22 mouse cellular contexts compared by ENCODE assay signal in the genomic region with DNA sequence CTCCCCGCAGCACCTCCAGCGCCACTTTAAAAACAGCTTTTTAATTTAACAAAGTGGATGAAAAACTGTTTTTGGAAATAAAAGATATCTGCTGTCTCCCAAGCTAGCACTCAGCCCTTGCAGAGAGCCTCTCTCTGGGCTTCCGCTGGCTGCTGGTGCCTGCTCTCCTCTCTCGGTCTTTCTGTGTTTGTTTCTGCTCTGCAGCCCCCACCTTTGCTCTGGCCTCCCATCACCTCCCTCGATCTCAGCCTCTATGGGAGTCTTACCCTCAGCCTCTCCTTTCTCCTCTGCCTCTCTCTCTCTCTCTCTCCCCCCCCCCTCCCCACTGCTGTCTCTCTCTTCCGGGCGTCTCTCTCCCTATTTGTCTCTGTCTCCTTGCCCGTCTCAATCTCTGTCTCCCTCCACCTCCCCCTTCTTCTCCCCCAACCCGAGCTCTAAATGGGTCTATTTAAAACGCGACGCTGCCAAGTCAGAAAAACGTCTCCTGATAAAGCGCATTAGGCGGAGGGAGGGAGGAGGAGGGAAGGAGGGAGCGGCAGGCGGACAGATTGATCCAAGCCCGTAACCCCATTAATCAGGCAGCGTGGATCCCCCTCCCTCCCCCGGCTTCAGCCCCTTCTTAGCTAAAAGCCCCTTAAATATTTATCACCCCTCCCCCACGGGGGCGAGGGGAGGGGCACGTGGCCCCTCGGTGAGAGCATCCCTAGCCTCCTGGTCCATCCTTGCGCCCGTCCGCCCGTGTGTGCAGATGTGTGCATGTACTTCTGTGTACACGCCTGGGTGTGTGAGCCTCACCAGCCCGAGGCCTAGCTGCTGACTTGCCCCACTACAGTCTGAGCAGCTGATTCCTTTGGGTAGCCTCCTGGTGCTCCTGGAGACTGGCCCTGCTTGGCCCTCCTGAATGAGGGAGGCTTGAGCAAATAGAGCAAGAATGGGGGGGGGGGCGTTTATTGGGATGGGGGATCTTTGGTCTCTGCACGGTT. TPM values are rescaled to one million over a fixed set of nuclear protein-coding genes. Genes with fewer than 3 reads are reported as not detected.
DNase-seq lines count a peak whose midpoint lies in the region; ATAC-seq lines count a peak whose summit lies in the region.
"Not testable (repeated sequence)": the region's sequence is repeated elsewhere in the genome, so short reads cannot be mapped to it uniquely, and the experiment has no call there.
"Had no signal": no experiment of that assay in that cellular context is flagged by ENCODE, and none has a peak within 500 bp of the region (broad histone marks: within the 10 kb centered on the region; RNA-seq: fewer than 3 reads in every experiment).

No protein-coding gene starts in this region.

- WGBS in forebrain, embryonic 11.5 days, result no CpG with 5 or more reads among the region's 32 CpGs
- no CpG with 5 or more reads among the region's 32 CpGs for WGBS in forebrain, embryonic 15.5 days
- no CpG with 5 or more reads among the region's 32 CpGs for WGBS in hindbrain, embryonic 14.5 days
- WGBS in kidney, embryonic 14.5 days, result no CpG with 5 or more reads among the region's 32 CpGs
- no CpG with 5 or more reads among the region's 32 CpGs for WGBS in midbrain, embryonic 13.5 days
- no CpG with 5 or more reads among the region's 32 CpGs for WGBS in neural tube, embryonic 11.5 days

- H3K4me2 ChIP-seq in forebrain, embryonic 11.5 days (ENCODE audit: low read depth, low read length, severe bottlenecking); forebrain, embryonic 15.5 days (replicated peaks); hindbrain, embryonic 14.5 days (replicated peaks); kidney, embryonic 14.5 days (replicated peaks; ENCODE audit: low read depth, low read length); midbrain, embryonic 13.5 days (replicated peaks); neural tube, embryonic 11.5 days (ENCODE audit: low read depth): not testable (repeated sequence)

- not testable (repeated sequence) for H3K4me1 ChIP-seq in forebrain, embryonic 11.5 days (replicated peaks; ENCODE audit: control insufficient read depth, insufficient read depth, low read length); forebrain, embryonic 15.5 days; hindbrain, embryonic 14.5 days (replicated peaks; ENCODE audit: control insufficient read depth, insufficient read depth, low read length); kidney, embryonic 14.5 days (ENCODE audit: control insufficient read depth, insufficient read depth, low read length); midbrain, embryonic 13.5 days (replicated peaks); neural tube, embryonic 11.5 days (ENCODE audit: control insufficient read depth, insufficient read depth, low read length)

- not testable (repeated sequence) for H3K36me3 ChIP-seq in forebrain, embryonic 11.5 days (ENCODE audit: control insufficient read depth, insufficient read depth, low read length); forebrain, embryonic 15.5 days; hindbrain, embryonic 14.5 days (replicated peaks; ENCODE audit: control insufficient read depth, insufficient read depth); kidney, embryonic 14.5 days (ENCODE audit: control insufficient read depth, insufficient read depth, low read length); midbrain, embryonic 13.5 days; neural tube, embryonic 11.5 days (ENCODE audit: control insufficient read depth, insufficient read depth, low read length)

- DNase-seq in forebrain, embryonic 11.5 days (ENCODE audit: low spot score); hindbrain, embryonic 14.5 days (ENCODE audit: low spot score); neural tube, embryonic 11.5 days (ENCODE audit: low spot score): not testable (repeated sequence)

- not testable (repeated sequence) for H3K9me3 ChIP-seq in forebrain, embryonic 11.5 days (ENCODE audit: control insufficient read depth, low read length); forebrain, embryonic 15.5 days; hindbrain, embryonic 14.5 days (ENCODE audit: control insufficient read depth, low read length); kidney, embryonic 14.5 days (ENCODE audit: control insufficient read depth, low read length); midbrain, embryonic 13.5 days; neural tube, embryonic 11.5 days (ENCODE audit: control insufficient read depth, low read length)

- H3K4me3 ChIP-seq in forebrain, embryonic 11.5 days (ENCODE audit: low read depth, low read length); forebrain, embryonic 15.5 days; hindbrain, embryonic 14.5 days (replicated peaks; ENCODE audit: low read length); kidney, embryonic 14.5 days (ENCODE audit: low read length); midbrain, embryonic 13.5 days (replicated peaks); neural tube, embryonic 11.5 days (ENCODE audit: low read depth, low read length): not testable (repeated sequence)

- not testable (repeated sequence) for H3K27ac ChIP-seq in forebrain, embryonic 11.5 days (ENCODE audit: low read depth, low read length); forebrain, embryonic 15.5 days (replicated peaks); hindbrain, embryonic 14.5 days; kidney, embryonic 14.5 days (ENCODE audit: low read depth, low read length); midbrain, embryonic 13.5 days; neural tube, embryonic 11.5 days (ENCODE audit: low read depth, low read length)

- peak; percentile 74 for ATAC-seq in forebrain, embryonic 11.5 days (replicated peaks; ENCODE audit: low FRiP score)
- peak; percentile 68 for ATAC-seq in forebrain, embryonic 15.5 days (replicated peaks)
- ATAC-seq in granulocyte monocyte progenitor cell, adult 5-6 weeks (replicated peaks; ENCODE audit: poor library complexity, severe bottlenecking), result 0 out of 2 replicates have a peak, but pooled peaks have one; percentile 7
- peak; percentile 59; the same call in 1 of the 2 replicates for ATAC-seq in hindbrain, embryonic 14.5 days (ENCODE audit: low FRiP score)
- peak; percentile 32; the same call in 1 of the 2 replicates for ATAC-seq in kidney, embryonic 14.5 days (ENCODE audit: low FRiP score, low TSS enrichment)
- ATAC-seq in midbrain, embryonic 13.5 days, result peak; percentile 80
- ATAC-seq in neural tube, embryonic 11.5 days (ENCODE audit: insufficient read depth, low FRiP score, low TSS enrichment), result peak; percentile 78

- not testable (repeated sequence) for H3K9ac ChIP-seq in forebrain, embryonic 11.5 days (ENCODE audit: low read length); forebrain, embryonic 15.5 days (replicated peaks); hindbrain, embryonic 14.5 days; kidney, embryonic 14.5 days (ENCODE audit: low read depth, low read length); midbrain, embryonic 13.5 days (replicated peaks); neural tube, embryonic 11.5 days (ENCODE audit: low read length)

- not testable (repeated sequence) for H3K27me3 ChIP-seq in forebrain, embryonic 11.5 days (ENCODE audit: control insufficient read depth, insufficient read depth, low read length); forebrain, embryonic 15.5 days; hindbrain, embryonic 14.5 days (ENCODE audit: control insufficient read depth, insufficient read depth, low read length); kidney, embryonic 14.5 days (ENCODE audit: control insufficient read depth, insufficient read depth, low read length); midbrain, embryonic 13.5 days; neural tube, embryonic 11.5 days (ENCODE audit: control insufficient read depth, insufficient read depth, low read length)

RNA-seq across cellular contexts. Expression of a gene that starts 19.0 kb away (rescaled TPM):
- not detected in 2 replicates for polyA plus RNA-seq in forebrain, embryonic 11.5 days (2014; fragmentation: Nextera tagmentation; extraction: Ambion mirVana)
- polyA plus RNA-seq in forebrain, embryonic 15.5 days (2015; fragmentation: Nextera tagmentation; extraction: Ambion mirVana), result not detected in 2 replicates
- total RNA-seq in granulocyte monocyte progenitor cell, adult 5-6 weeks (2014; fragmentation: Nextera tagmentation), result not detected in 2 replicates
- total RNA-seq in granulocyte monocyte progenitor cell, adult 5-6 weeks (2017), result not detected in 2 replicates
- not detected in 2 replicates for polyA plus RNA-seq in hindbrain, embryonic 14.5 days (2014; fragmentation: Nextera tagmentation; extraction: Ambion mirVana)
- not detected in 2 replicates for polyA plus RNA-seq in kidney, embryonic 14.5 days (2014; fragmentation: Nextera tagmentation; extraction: Ambion mirVana)
- not detected in 2 replicates for polyA plus RNA-seq in midbrain, embryonic 13.5 days (2015; fragmentation: Nextera tagmentation; extraction: Ambion mirVana)
- not detected in 2 replicates for polyA plus RNA-seq in neural tube, embryonic 11.5 days (2014; fragmentation: Nextera tagmentation; extraction: Ambion mirVana)
- total RNA-seq: adrenal gland, postnatal 36 days; G1E; gastrocnemius, adult 18-20 months had no signal
- polyA plus RNA-seq: CD4-positive, CD25-positive, alpha-beta regulatory T cell, adult 4 months; cerebellum, adult 2 months; embryonic facial prominence, embryonic 10.5 days; G1E; heart, embryonic 12.5 days; heart, embryonic 16.5 days; hindbrain, embryonic 10.5 days; intestine, embryonic 14.5 days had no signal

RNA-seq across cellular contexts. Expression of a gene that starts 25.6 kb away (rescaled TPM):
- not detected in 2 replicates for polyA plus RNA-seq in forebrain, embryonic 11.5 days (2014; fragmentation: Nextera tagmentation; extraction: Ambion mirVana)
- not detected in 2 replicates for polyA plus RNA-seq in forebrain, embryonic 15.5 days (2015; fragmentation: Nextera tagmentation; extraction: Ambion mirVana)
- not detected in 2 replicates for total RNA-seq in granulocyte monocyte progenitor cell, adult 5-6 weeks (2014; fragmentation: Nextera tagmentation)
- total RNA-seq in granulocyte monocyte progenitor cell, adult 5-6 weeks (2017), result not detected in 2 replicates
- polyA plus RNA-seq in hindbrain, embryonic 14.5 days (2014; fragmentation: Nextera tagmentation; extraction: Ambion mirVana), result not detected in 2 replicates
- polyA plus RNA-seq in kidney, embryonic 14.5 days (2014; fragmentation: Nextera tagmentation; extraction: Ambion mirVana), result not detected in 2 replicates
- not detected in 2 replicates for polyA plus RNA-seq in midbrain, embryonic 13.5 days (2015; fragmentation: Nextera tagmentation; extraction: Ambion mirVana)
- not detected in 2 replicates for polyA plus RNA-seq in neural tube, embryonic 11.5 days (2014; fragmentation: Nextera tagmentation; extraction: Ambion mirVana)
- total RNA-seq: G1E; gastrocnemius, adult 18-20 months; gastrocnemius, postnatal 14 days; heart, adult 8-10 months; heart, postnatal 25 days had no signal
- polyA plus RNA-seq: CD4-positive, CD25-positive, alpha-beta regulatory T cell, adult 4 months; embryonic facial prominence, embryonic 10.5 days; embryonic facial prominence, embryonic 14.5 days; G1E; gonadal fat pad, adult 2 months; heart, embryonic 12.5 days; heart, embryonic 16.5 days; hindbrain, embryonic 10.5 days; intestine, embryonic 14.5 days had no signal

RNA-seq across cellular contexts. Expression of a gene that starts 51.1 kb away (rescaled TPM):
- not detected in 2 replicates for polyA plus RNA-seq in forebrain, embryonic 11.5 days (2014; fragmentation: Nextera tagmentation; extraction: Ambion mirVana)
- not detected in 2 replicates for polyA plus RNA-seq in forebrain, embryonic 15.5 days (2015; fragmentation: Nextera tagmentation; extraction: Ambion mirVana)
- total RNA-seq in granulocyte monocyte progenitor cell, adult 5-6 weeks (2014; fragmentation: Nextera tagmentation), result not detected in 2 replicates
- total RNA-seq in granulocyte monocyte progenitor cell, adult 5-6 weeks (2017), result not detected in 2 replicates
- polyA plus RNA-seq in hindbrain, embryonic 14.5 days (2014; fragmentation: Nextera tagmentation; extraction: Ambion mirVana), result 0.65 TPM in 1 of 2 replicates, not detected in the other
- not detected in 2 replicates for polyA plus RNA-seq in kidney, embryonic 14.5 days (2014; fragmentation: Nextera tagmentation; extraction: Ambion mirVana)
- polyA plus RNA-seq in midbrain, embryonic 13.5 days (2015; fragmentation: Nextera tagmentation; extraction: Ambion mirVana), result not detected in 2 replicates
- not detected in 2 replicates for polyA plus RNA-seq in neural tube, embryonic 11.5 days (2014; fragmentation: Nextera tagmentation; extraction: Ambion mirVana)
- total RNA-seq: G1E had no signal
- polyA plus RNA-seq: CD4-positive, CD25-positive, alpha-beta regulatory T cell, adult 4 months; embryonic facial prominence, embryonic 10.5 days; G1E; heart, embryonic 12.5 days; hindbrain, embryonic 10.5 days had no signal

RNA-seq across cellular contexts. Expression of a gene that starts 54.7 kb away (rescaled TPM):
- polyA plus RNA-seq in forebrain, embryonic 11.5 days (2014; fragmentation: Nextera tagmentation; extraction: Ambion mirVana), result 0.96 and 1.8 TPM in 2 replicates
- polyA plus RNA-seq in forebrain, embryonic 15.5 days (2015; fragmentation: Nextera tagmentation; extraction: Ambion mirVana), result 0.70 and 0.98 TPM in 2 replicates
- total RNA-seq in granulocyte monocyte progenitor cell, adult 5-6 weeks (2014; fragmentation: Nextera tagmentation), result not detected in 2 replicates
- not detected in 2 replicates for total RNA-seq in granulocyte monocyte progenitor cell, adult 5-6 weeks (2017)
- polyA plus RNA-seq in hindbrain, embryonic 14.5 days (2014; fragmentation: Nextera tagmentation; extraction: Ambion mirVana), result 0.37 and 0.67 TPM in 2 replicates
- not detected in 2 replicates for polyA plus RNA-seq in kidney, embryonic 14.5 days (2014; fragmentation: Nextera tagmentation; extraction: Ambion mirVana)
- polyA plus RNA-seq in midbrain, embryonic 13.5 days (2015; fragmentation: Nextera tagmentation; extraction: Ambion mirVana), result 0.55 and 1.2 TPM in 2 replicates
- polyA plus RNA-seq in neural tube, embryonic 11.5 days (2014; fragmentation: Nextera tagmentation; extraction: Ambion mirVana), result 1.2 TPM in 1 of 2 replicates, not detected in the other
- total RNA-seq: gastrocnemius, adult 18-20 months; gastrocnemius, postnatal 14 days; heart, adult 8-10 months; heart, postnatal 25 days had no signal
- polyA plus RNA-seq: CD4-positive, CD25-positive, alpha-beta regulatory T cell, adult 4 months; embryonic facial prominence, embryonic 14.5 days; G1E; gonadal fat pad, adult 2 months; heart, embryonic 16.5 days had no signal

Comparison
In these comparisons a context has a peak if more than half of its experiments do, and no peak if none do; other contexts are left out.
1. ATAC-seq: peak in every context shown above with its lines; median percentile 80 in midbrain, embryonic 13.5 days; 78 in neural tube, embryonic 11.5 days; 74 in forebrain, embryonic 11.5 days; 68 in forebrain, embryonic 15.5 days; 59 in hindbrain, embryonic 14.5 days; 32 in kidney, embryonic 14.5 days; 7 in granulocyte monocyte progenitor cell, adult 5-6 weeks.